Mouse (Mus musculus) forebrain, embryonic 13.5 days (tissue): ENCODE data around the gene Zfp536. TPM values are rescaled to one million over a fixed set of nuclear protein-coding genes. Genes with fewer than 3 reads are reported as not detected.
A peak's percentile ranks its signal among the peaks of the same experiment; 100 is the strongest.
"Not testable (repeated sequence)": the region's sequence is repeated elsewhere in the genome, so short reads cannot be mapped to it uniquely, and the experiment has no call there.

Source experiments
- ATAC-seq: fragments of 200-750 bp; cut with Nextera tagmentation; 2 replicates; pipeline ENCODE4 v1.8.0; 2017
- H3K27ac ChIP-seq: fragments of 300-500 bp; sonication (generic); 2 replicates; pipeline ENCODE4 v1.5.1; 2015; ENCODE audit warnings: inconsistent platforms, mild to moderate bottlenecking, moderate library complexity
- H3K27me3 ChIP-seq: fragments of 300-500 bp; sonication (generic); 2 replicates; pipeline ENCODE4 v1.6.1; 2015; ENCODE audit warnings: mild to moderate bottlenecking, inconsistent platforms
- H3K36me3 ChIP-seq: fragments of 300-500 bp; sonication (generic); 2 replicates; pipeline ENCODE4 v1.6.1; 2015; ENCODE audit warnings: mild to moderate bottlenecking, inconsistent platforms; ENCODE audit not compliant: poor library complexity, severe bottlenecking
- H3K4me1 ChIP-seq: fragments of 300-500 bp; sonication (generic); 2 replicates; pipeline ENCODE4 v1.6.1; 2015; ENCODE audit warnings: inconsistent platforms
- H3K4me2 ChIP-seq: fragments of 300-500 bp; sonication (generic); 2 replicates; pipeline ENCODE4 v1.6.1; 2015; ENCODE audit warnings: inconsistent platforms, mild to moderate bottlenecking, moderate library complexity
- H3K4me3 ChIP-seq: fragments of 300-500 bp; sonication (generic); 2 replicates; pipeline ENCODE4 v1.5.1; 2015; ENCODE audit warnings: mild to moderate bottlenecking, inconsistent platforms
- H3K9ac ChIP-seq: fragments of 300-500 bp; sonication (generic); 2 replicates; pipeline ENCODE4 v1.6.1; 2015; ENCODE audit warnings: mild to moderate bottlenecking, inconsistent platforms
- H3K9me3 ChIP-seq: fragments of 300-500 bp; sonication (generic); replicated peaks from 2 replicates; pipeline ENCODE4 v1.6.1; 2016; ENCODE audit warnings: inconsistent platforms
- WGBS: fragments of 180-500 bp; shearing (Covaris S2); methylation state at CpG from one replicate; pipeline ENCODE4 v1.1.7; 2015; 5-methylcytosine and 5-hydroxymethylcytosine counted together
- polyA plus RNA-seq: library from polyadenylated mRNA; unstranded; fragments of >200 nt; fragmentation: Nextera tagmentation; extraction: Ambion mirVana; gene quantifications from 2 replicates; pipeline ENCODE4 v1.2.1, GENCODE M21; 2015

Gene Zfp536
- polyA plus RNA-seq, 1 experiment from 2014 or later: 39.7 TPM

- 75% methylated on average over 15 of the region's 15 CpGs for WGBS
- Histone ChIP-seq H3K27ac (no peak overlapping the region), H3K9ac (no peak overlapping the region), H3K4me3 (no peak overlapping the region), H3K4me1 (peaks cover 53% of the 10 kb centered on the region), H3K27me3 (no peaks in the 10 kb centered on the region), H3K36me3 (no peaks in the 10 kb centered on the region; the same call in 1 of the 2 replicates), H3K4me2 (no peak overlapping the region), H3K9me3 (no peaks in the 10 kb centered on the region)
- ATAC-seq: no peak
These were observed 54.6 kb downstream of the Zfp536 start for GRCm38 (mm10) chr7:37718671-37719402.

- no peaks in the 10 kb centered on the region; the same call in 1 of the 2 replicates for H3K36me3 ChIP-seq
- 77% methylated on average over 7 of the region's 7 CpGs for WGBS
- no peak overlapping the region for H3K9ac ChIP-seq
- no peaks in the 10 kb centered on the region for H3K27me3 ChIP-seq
- no peak for ATAC-seq
- no peak overlapping the region for H3K27ac ChIP-seq
- H3K4me2 ChIP-seq: no peak overlapping the region
- H3K9me3 ChIP-seq: no peaks in the 10 kb centered on the region
- peaks cover 35% of the 10 kb centered on the region for H3K4me1 ChIP-seq
- H3K4me3 ChIP-seq: no peak overlapping the region
These were observed 56.4 kb downstream of the Zfp536 start for GRCm38 (mm10) chr7:37717071-37717470.

- no peak for ATAC-seq
These were observed 56.8 kb downstream of the Zfp536 start for GRCm38 (mm10) chr7:37716626-37717025.

GRCm38 (mm10) chr7:37704464-37704863, 69.0 kb downstream of the Zfp536 start:
- Histone ChIP-seq H3K9ac (no peak overlapping the region), H3K9me3 (no peaks in the 10 kb centered on the region), H3K4me2 (no peak overlapping the region), H3K4me1 (peaks cover 8% of the 10 kb centered on the region; the same call in 1 of the 2 replicates), H3K36me3 (peaks cover 6% of the 10 kb centered on the region; the same call in 1 of the 2 replicates), H3K27me3 (no peaks in the 10 kb centered on the region), H3K27ac (no peak overlapping the region), H3K4me3 (no peak overlapping the region)
- ATAC-seq: no peak
- 84% methylated on average over 9 of the region's 9 CpGs for WGBS

More at GRCm38 (mm10) chr7:37716626-37717025, 56.8 kb downstream of the Zfp536 start:
- Histone ChIP-seq H3K27ac (no peak overlapping the region), H3K4me2 (no peak overlapping the region), H3K36me3 (no peaks in the 10 kb centered on the region; the same call in 1 of the 2 replicates), H3K9me3 (no peaks in the 10 kb centered on the region), H3K27me3 (no peaks in the 10 kb centered on the region), H3K4me3 (no peak overlapping the region), H3K4me1 (peaks cover 31% of the 10 kb centered on the region), H3K9ac (no peak overlapping the region)
- 78% methylated on average over 7 of the region's 7 CpGs for WGBS

GRCm38 (mm10) chr7:37697378-37697777, 76.1 kb downstream of the Zfp536 start:
- WGBS: 95% methylated on average over 3 of the region's 3 CpGs
- H3K9ac ChIP-seq, H3K27ac ChIP-seq, H3K4me2 ChIP-seq, H3K36me3 ChIP-seq, H3K9me3 ChIP-seq, ATAC-seq, H3K27me3 ChIP-seq, H3K4me3 ChIP-seq: not testable (repeated sequence)
- peaks cover 29% of the 10 kb centered on the region for H3K4me1 ChIP-seq

GRCm38 (mm10) chr7:37695066-37695465, 78.4 kb downstream of the Zfp536 start:
- Histone ChIP-seq H3K36me3 (no peaks in the 10 kb centered on the region), H3K27me3 (no peaks in the 10 kb centered on the region), H3K9ac (no peak overlapping the region), H3K27ac (peak overlapping the region; percentile 14; the same call in 1 of the 2 replicates), H3K9me3 (no peaks in the 10 kb centered on the region), H3K4me3 (no peak overlapping the region), H3K4me2 (no peak overlapping the region), H3K4me1 (peaks cover 46% of the 10 kb centered on the region)
- no peak for ATAC-seq
- 42% methylated on average over 5 of the region's 5 CpGs for WGBS

- no peak overlapping the region; the same call in 1 of the 2 replicates for H3K9ac ChIP-seq
- H3K9me3 ChIP-seq: no peaks in the 10 kb centered on the region
- H3K27me3 ChIP-seq: no peaks in the 10 kb centered on the region
- peaks cover 67% of the 10 kb centered on the region for H3K4me1 ChIP-seq
- ATAC-seq: peak; percentile 39; the same call in 1 of the 2 replicates
- peak overlapping the region; percentile 48 for H3K4me2 ChIP-seq
- no peaks in the 10 kb centered on the region for H3K36me3 ChIP-seq
- H3K4me3 ChIP-seq: no peak overlapping the region
- 4% methylated on average over 10 of the region's 10 CpGs for WGBS
- peak overlapping the region; percentile 92 for H3K27ac ChIP-seq
These were observed 82.8 kb downstream of the Zfp536 start for GRCm38 (mm10) chr7:37690606-37691005.

- ATAC-seq: peak; percentile 80
These were observed 83.7 kb downstream of the Zfp536 start for GRCm38 (mm10) chr7:37689561-37690305.

GRCm38 (mm10) chr7:37689107-37689511, 84.3 kb downstream of the Zfp536 start:
- no peaks in the 10 kb centered on the region for H3K36me3 ChIP-seq
- peak overlapping the region; percentile 48 for H3K9ac ChIP-seq
- H3K4me1 ChIP-seq: peaks cover 56% of the 10 kb centered on the region
- peak overlapping the region; percentile 9 for H3K4me3 ChIP-seq
- ATAC-seq: peak; percentile 63
- H3K4me2 ChIP-seq: peak overlapping the region; percentile 48
- peak overlapping the region; percentile 92 for H3K27ac ChIP-seq
- no peaks in the 10 kb centered on the region for H3K9me3 ChIP-seq
- WGBS: 5% methylated on average over 11 of the region's 11 CpGs
- H3K27me3 ChIP-seq: no peaks in the 10 kb centered on the region

More at GRCm38 (mm10) chr7:37689561-37690305, 83.7 kb downstream of the Zfp536 start:
- WGBS: 4% methylated on average over 23 of the region's 23 CpGs
- H3K27ac ChIP-seq: peak overlapping the region; percentile 92
- H3K36me3 ChIP-seq: no peaks in the 10 kb centered on the region
- H3K4me2 ChIP-seq: peak overlapping the region; percentile 48
- peaks cover 60% of the 10 kb centered on the region for H3K4me1 ChIP-seq
- peak overlapping the region; percentile 11 for H3K4me3 ChIP-seq
- 0 out of 2 replicates have a peak overlapping the region, but pooled peaks have one; percentile 40 for H3K9ac ChIP-seq
- no peaks in the 10 kb centered on the region for H3K27me3 ChIP-seq
- no peaks in the 10 kb centered on the region for H3K9me3 ChIP-seq

- Histone ChIP-seq H3K4me3 (no peak overlapping the region), H3K27ac (no peak overlapping the region), H3K9ac (no peak overlapping the region), H3K27me3 (no peaks in the 10 kb centered on the region), H3K9me3 (no peaks in the 10 kb centered on the region), H3K4me2 (no peak overlapping the region), H3K4me1 (peaks cover 42% of the 10 kb centered on the region), H3K36me3 (no peaks in the 10 kb centered on the region)
- ATAC-seq: no peak
- WGBS: 90% methylated on average over 2 of the region's 2 CpGs
These were observed 87.1 kb downstream of the Zfp536 start for GRCm38 (mm10) chr7:37686366-37686765.

GRCm38 (mm10) chr7:37685247-37685646, 88.2 kb downstream of the Zfp536 start:
- WGBS: 87% methylated on average over 3 of the region's 3 CpGs

GRCm38 (mm10) chr7:37681335-37681734, 92.1 kb downstream of the Zfp536 start:
- 63% methylated on average over 3 of the region's 3 CpGs for WGBS
- no peak for ATAC-seq
- Histone ChIP-seq H3K27me3 (no peaks in the 10 kb centered on the region), H3K27ac (no peak overlapping the region), H3K36me3 (no peaks in the 10 kb centered on the region), H3K9ac (no peak overlapping the region), H3K4me2 (no peak overlapping the region), H3K4me3 (no peak overlapping the region), H3K4me1 (0 out of 2 replicates have a peak, but pooled peaks cover 6% of the 10 kb centered on the region), H3K9me3 (no peaks in the 10 kb centered on the region)

More at GRCm38 (mm10) chr7:37685247-37685646, 88.2 kb downstream of the Zfp536 start:
- Histone ChIP-seq H3K27ac (no peak overlapping the region), H3K36me3 (no peaks in the 10 kb centered on the region), H3K9me3 (no peaks in the 10 kb centered on the region), H3K27me3 (no peaks in the 10 kb centered on the region), H3K4me3 (no peak overlapping the region), H3K4me1 (peaks cover 32% of the 10 kb centered on the region), H3K4me2 (no peak overlapping the region), H3K9ac (no peak overlapping the region)
- ATAC-seq: no peak
